Mouse (Mus musculus) CD4-positive, CD25-positive, alpha-beta regulatory T cell, adult 4 months (primary cell): ENCODE measurements around the gene Tuba1c. TPM values are rescaled to one million over a fixed set of nuclear protein-coding genes. Genes with fewer than 3 reads are reported as not detected.

Experiments
- ATAC-seq: one replicate; pipeline ENCODE4 v1.8.0; 2017
- polyA plus RNA-seq, 2 experiments: library from polyadenylated mRNA; unstranded; fragments of 100-300 nt; shearing (Covaris generic); gene quantifications; one replicate each; pipeline ENCODE4 v1.2.1; 2017

The Tuba1c gene
- polyA plus RNA-seq: 100 to 1,000 TPM in 1 of 2 experiments, 10 to 100 TPM in 1; 74.6 to 131 TPM

- peak; percentile 84 for ATAC-seq
Measured at GRCm38 (mm10) chr15:99029619-99030584, at the start of gene Tuba1c. Gene Tuba1c, plus strand, starts transcription at chr15:99029891.

- no peak for ATAC-seq
Measured at GRCm38 (mm10) chr15:98980012-98980614, 49.6 kb upstream of the Tuba1c start.

GRCm38 (mm10) chr15:98982100-98982499 lies 47.6 kb upstream of the Tuba1c start:
- ATAC-seq: no peak

GRCm38 (mm10) chr15:98983431-98984081 lies 46.1 kb upstream of the Tuba1c start:
- no peak for ATAC-seq

GRCm38 (mm10) chr15:98984681-98985080 lies 45.0 kb upstream of the Tuba1c start:
- ATAC-seq: no peak

- peak; percentile 95 for ATAC-seq
Measured at GRCm38 (mm10) chr15:98985240-98985981, 44.3 kb upstream of the Tuba1c start.

GRCm38 (mm10) chr15:98985982-98986715 lies 43.5 kb upstream of the Tuba1c start:
- no peak for ATAC-seq

GRCm38 (mm10) chr15:98987077-98987630 lies 42.5 kb upstream of the Tuba1c start:
- no peak for ATAC-seq

GRCm38 (mm10) chr15:98987661-98988181 lies 42.0 kb upstream of the Tuba1c start:
- no peak for ATAC-seq

- ATAC-seq: no peak
Measured at GRCm38 (mm10) chr15:98988787-98989186, 40.9 kb upstream of the Tuba1c start.

GRCm38 (mm10) chr15:98989701-98990430 lies 39.8 kb upstream of the Tuba1c start:
- no peak for ATAC-seq

GRCm38 (mm10) chr15:98990669-98991539 lies 38.8 kb upstream of the Tuba1c start:
- no peak for ATAC-seq

GRCm38 (mm10) chr15:98991540-98992050 lies 38.1 kb upstream of the Tuba1c start:
- no peak for ATAC-seq

- peak; percentile 56 for ATAC-seq
Measured at GRCm38 (mm10) chr15:98992086-98992912, 37.4 kb upstream of the Tuba1c start.

- ATAC-seq: peak; percentile 74
Measured at GRCm38 (mm10) chr15:98993093-98993793, 36.4 kb upstream of the Tuba1c start.

- ATAC-seq: peak; percentile 68
Measured at GRCm38 (mm10) chr15:98993865-98994264, 35.8 kb upstream of the Tuba1c start.

- no peak for ATAC-seq
Measured at GRCm38 (mm10) chr15:98994957-98995520, 34.7 kb upstream of the Tuba1c start.
